Mouse (Mus musculus): ENCODE results near the gene Dynlrb2. TPM values are rescaled to one million over a fixed set of nuclear protein-coding genes. Genes with fewer than 3 reads are reported as not detected.

Dynlrb2 gene
- not detected for polyA plus RNA-seq (2017; shearing (Covaris generic))

GRCm38 (mm10) chr8:116504477-116505120, at the start of gene Dynlrb2:
TSS of gene Dynlrb2 (plus strand) at chr8:116504974.
- ATAC-seq, result peak; percentile 99

GRCm38 (mm10) chr8:116458569-116458968, 46.2 kb upstream of the Dynlrb2 start:
- no peak for ATAC-seq

- peak; percentile 70 for ATAC-seq
Observed at GRCm38 (mm10) chr8:116461472-116461871, 43.3 kb upstream of the Dynlrb2 start.

- no peak for ATAC-seq
Observed at GRCm38 (mm10) chr8:116466586-116466985, 38.2 kb upstream of the Dynlrb2 start.

GRCm38 (mm10) chr8:116467027-116467426, 37.7 kb upstream of the Dynlrb2 start:
- no peak for ATAC-seq

GRCm38 (mm10) chr8:116477941-116478340, 26.8 kb upstream of the Dynlrb2 start:
- no peak for ATAC-seq

- peak; percentile 41 for ATAC-seq
Observed at GRCm38 (mm10) chr8:116478681-116479080, 26.1 kb upstream of the Dynlrb2 start.

- ATAC-seq, result peak; percentile 63
Observed at GRCm38 (mm10) chr8:116480894-116481293, 23.9 kb upstream of the Dynlrb2 start.

- no peak for ATAC-seq
Observed at GRCm38 (mm10) chr8:116482738-116483137, 22.0 kb upstream of the Dynlrb2 start.

- ATAC-seq, result no peak
Observed at GRCm38 (mm10) chr8:116484087-116484486, 20.7 kb upstream of the Dynlrb2 start.

GRCm38 (mm10) chr8:116488546-116488945, 16.2 kb upstream of the Dynlrb2 start:
- ATAC-seq, result no peak

GRCm38 (mm10) chr8:116500057-116500809, 4.5 kb upstream of the Dynlrb2 start:
- ATAC-seq, result no peak

- no peak for ATAC-seq
Observed at GRCm38 (mm10) chr8:116508721-116509120, 3.9 kb downstream of the Dynlrb2 start.

GRCm38 (mm10) chr8:116509247-116509646, 4.5 kb downstream of the Dynlrb2 start:
- ATAC-seq, result no peak

- no peak for ATAC-seq
Observed at GRCm38 (mm10) chr8:116519676-116520075, 14.9 kb downstream of the Dynlrb2 start.

- ATAC-seq, result no peak
Observed at GRCm38 (mm10) chr8:116521208-116521607, 16.4 kb downstream of the Dynlrb2 start.

- ATAC-seq, result no peak
Observed at GRCm38 (mm10) chr8:116521641-116522040, 16.9 kb downstream of the Dynlrb2 start.

- ATAC-seq, result no peak
Observed at GRCm38 (mm10) chr8:116522104-116522767, 17.5 kb downstream of the Dynlrb2 start.

GRCm38 (mm10) chr8:116524915-116525314, 20.1 kb downstream of the Dynlrb2 start:
- no peak for ATAC-seq

- ATAC-seq, result no peak
Observed at GRCm38 (mm10) chr8:116528736-116529135, 24.0 kb downstream of the Dynlrb2 start.

- ATAC-seq, result no peak
Observed at GRCm38 (mm10) chr8:116533081-116533480, 28.3 kb downstream of the Dynlrb2 start.

GRCm38 (mm10) chr8:116536786-116537185, 32.0 kb downstream of the Dynlrb2 start:
- ATAC-seq, result no peak

GRCm38 (mm10) chr8:116538763-116539162, 34.0 kb downstream of the Dynlrb2 start:
- ATAC-seq, result no peak

- no peak for ATAC-seq
Observed at GRCm38 (mm10) chr8:116540136-116540535, 35.4 kb downstream of the Dynlrb2 start.

Measured in activated CD4-positive, CD25-positive, alpha-beta regulatory T cell, adult 4 months (primary cell).